Mouse (Mus musculus): ENCODE data around the gene Bpifc. TPM values are rescaled to one million over a fixed set of nuclear protein-coding genes. Genes with fewer than 3 reads are reported as not detected.

Bpifc gene
- polyA plus RNA-seq, 1 experiment from 2014 or later, result not detected

Other genes starting within 250 kb of the Bpifc start
- gene Pwp1, start 182.4 kb downstream of the Bpifc start, polyA plus RNA-seq (2016; fragmentation: Nextera tagmentation; extraction: Ambion mirVana), result 45.9 and 48.1 TPM in 2 replicates
- 17.2 and 18.6 TPM in 2 replicates for gene Prdm4, start 94.8 kb downstream of the Bpifc start, polyA plus RNA-seq (2016; fragmentation: Nextera tagmentation; extraction: Ambion mirVana)
- not detected in 2 replicates for gene Ascl4, start 84.2 kb downstream of the Bpifc start, polyA plus RNA-seq (2016; fragmentation: Nextera tagmentation; extraction: Ambion mirVana)
- 122 and 124 TPM in 2 replicates for gene Rtcb, start 54.1 kb downstream of the Bpifc start, polyA plus RNA-seq (2016; fragmentation: Nextera tagmentation; extraction: Ambion mirVana)
- 23.5 and 25.7 TPM in 2 replicates for gene Fbxo7, start 10.1 kb upstream of the Bpifc start, polyA plus RNA-seq (2016; fragmentation: Nextera tagmentation; extraction: Ambion mirVana)

Data from heart, embryonic 12.5 days (tissue).